Mouse (Mus musculus): ENCODE data around the gene Atp5s. TPM values are rescaled to one million over a fixed set of nuclear protein-coding genes. Genes with fewer than 3 reads are reported as not detected.

The Atp5s gene
- total and polyA plus RNA-seq, 2 experiments from 2014 or later, result 19.8 to 39.1 TPM

DNA sequence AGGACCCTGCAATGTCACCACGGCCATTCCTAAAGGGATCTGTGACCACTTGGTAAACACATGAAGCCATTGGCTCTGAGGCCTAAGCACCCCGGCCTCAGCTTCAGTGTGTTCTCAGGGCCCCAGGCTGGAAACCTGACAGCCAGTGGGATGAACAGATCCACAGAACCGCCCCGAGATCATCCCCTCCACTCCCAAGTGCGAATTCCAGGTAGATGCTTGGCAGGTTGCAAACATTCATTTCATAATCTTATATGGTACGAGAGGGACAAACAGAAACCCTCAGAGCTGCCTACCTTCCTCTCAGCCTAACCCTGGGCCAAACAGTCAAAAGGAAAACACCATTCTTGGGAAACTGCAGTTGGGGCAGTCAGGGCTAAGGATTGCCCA lies 52.6 kb downstream of the Atp5s start:
- Histone ChIP-seq H3K4me1 (ENCODE audit: insufficient read depth, low read length) (no peaks in the 10 kb centered on the region), H3K4me2 (ENCODE audit: low read depth, low read length, poor library complexity, severe bottlenecking) (no peak overlapping the region), H3K9me3 (ENCODE audit: low read length) (no peaks in the 10 kb centered on the region), H3K27ac (ENCODE audit: low read depth, low read length) (no peak overlapping the region), H3K36me3 (ENCODE audit: insufficient read depth, low read length) (no peaks in the 10 kb centered on the region), H3K27me3 (ENCODE audit: insufficient read depth, low read length) (no peaks in the 10 kb centered on the region), H3K4me3 (ENCODE audit: low read depth, low read length) (no peak overlapping the region), H3K9ac (replicated peaks; ENCODE audit: low read length, poor library complexity, severe bottlenecking) (no peak overlapping the region)
- DNase-seq (ENCODE audit: low spot score) (no peak), ATAC-seq (ENCODE audit: low FRiP score) (no peak)
- TF ChIP-seq CTCF (IDR thresholded peaks at IDR 0.05), result no peak
- 89% methylated on average over 6 of the region's 6 CpGs for WGBS

DNA sequence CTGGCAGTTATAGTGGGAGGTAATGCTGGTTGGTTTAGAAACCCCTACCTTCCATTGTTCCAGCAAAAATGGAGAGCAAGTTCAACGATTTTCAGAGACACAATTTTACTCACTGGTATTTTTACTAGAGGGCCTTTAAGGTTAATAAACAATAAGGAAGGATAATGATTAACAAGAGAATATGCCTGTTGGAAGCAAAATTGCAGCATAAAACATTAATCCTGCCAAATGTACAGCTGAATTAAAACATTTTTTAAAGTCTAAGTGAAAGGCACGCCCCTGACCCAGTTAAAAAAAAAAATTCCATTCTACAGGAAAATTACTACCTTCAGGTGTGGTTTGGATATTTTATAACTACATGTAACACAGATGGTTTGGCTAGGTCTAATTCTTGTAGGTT lies 53.2 kb downstream of the Atp5s start:
- H3K27ac ChIP-seq (ENCODE audit: low read depth, low read length), result no peak overlapping the region
- WGBS, result 77% methylated on average over 2 of the region's 2 CpGs
- no peaks in the 10 kb centered on the region for H3K4me1 ChIP-seq (ENCODE audit: insufficient read depth, low read length)
- no peak for DNase-seq (ENCODE audit: low spot score)
- H3K9ac ChIP-seq (replicated peaks; ENCODE audit: low read length, poor library complexity, severe bottlenecking), result no peak overlapping the region
- no peaks in the 10 kb centered on the region for H3K9me3 ChIP-seq (ENCODE audit: low read length)
- no peak overlapping the region for H3K4me2 ChIP-seq (ENCODE audit: low read depth, low read length, poor library complexity, severe bottlenecking)
- no peaks in the 10 kb centered on the region for H3K36me3 ChIP-seq (ENCODE audit: insufficient read depth, low read length)
- no peak for ATAC-seq (ENCODE audit: low FRiP score)
- H3K27me3 ChIP-seq (ENCODE audit: insufficient read depth, low read length), result no peaks in the 10 kb centered on the region
- H3K4me3 ChIP-seq (ENCODE audit: low read depth, low read length), result no peak overlapping the region
- TF ChIP-seq CTCF (IDR thresholded peaks at IDR 0.05), result no peak

DNA sequence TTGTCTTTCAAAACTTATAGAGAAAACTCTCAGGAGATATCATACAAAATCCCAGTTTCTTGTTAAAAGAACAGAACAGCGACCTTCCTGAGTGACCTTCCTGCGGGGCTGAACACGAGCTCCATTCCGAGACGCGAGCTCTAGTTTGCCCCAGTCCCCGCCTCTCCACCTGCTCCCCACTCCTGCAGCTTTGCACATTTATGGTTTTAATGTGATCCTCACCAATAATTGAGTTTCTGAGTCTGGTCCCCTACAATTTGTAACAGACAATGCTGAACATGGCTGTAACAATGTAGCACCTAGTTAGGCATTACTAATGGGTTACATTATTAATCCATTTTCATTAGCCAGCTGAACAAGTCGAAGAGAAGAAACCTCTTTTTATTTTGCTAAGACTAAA lies 56.7 kb downstream of the Atp5s start:
- ATAC-seq (ENCODE audit: low FRiP score), result no peak

DNA sequence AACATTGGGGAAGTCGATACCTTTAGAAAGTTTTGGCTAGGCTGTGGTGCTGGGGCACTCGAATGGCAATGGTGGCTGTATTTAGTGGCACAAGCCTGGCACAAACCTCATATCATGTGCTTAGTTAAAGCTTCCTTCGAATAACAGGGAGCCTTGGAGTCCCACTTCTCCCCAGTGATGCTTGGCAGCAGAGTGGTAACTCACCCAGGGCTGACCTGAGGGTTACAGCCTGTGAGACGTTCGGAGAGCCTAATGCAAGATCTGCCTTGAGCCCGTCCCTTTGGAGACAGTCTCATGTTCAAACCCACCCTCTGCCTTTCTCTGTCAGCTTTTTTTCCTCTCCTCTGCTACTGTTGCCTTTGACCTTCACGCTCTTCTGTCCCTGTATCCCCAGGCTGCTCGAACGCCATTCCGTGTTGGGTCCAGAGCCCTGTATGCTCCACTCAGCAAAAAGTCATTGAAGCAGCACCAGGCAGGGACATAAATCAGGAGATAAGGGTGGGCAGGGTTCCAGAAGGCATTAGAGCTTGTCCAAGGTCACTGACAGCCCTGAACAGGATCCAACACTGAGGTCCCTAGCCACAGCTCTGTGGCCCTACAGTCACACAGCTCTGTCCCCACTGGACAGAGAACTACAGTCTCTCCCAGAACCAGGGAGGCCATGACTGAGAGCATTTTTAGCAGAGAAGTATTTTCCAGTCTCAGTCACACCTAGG lies 57.3 kb downstream of the Atp5s start:
- DNase-seq (ENCODE audit: low spot score), result no peak
- no peak for ATAC-seq (ENCODE audit: low FRiP score)
- no peak overlapping the region for H3K4me3 ChIP-seq (ENCODE audit: low read depth, low read length)
- no peak overlapping the region for H3K4me2 ChIP-seq (ENCODE audit: low read depth, low read length, poor library complexity, severe bottlenecking)
- no peak overlapping the region for H3K9ac ChIP-seq (replicated peaks; ENCODE audit: low read length, poor library complexity, severe bottlenecking)
- no peaks in the 10 kb centered on the region for H3K9me3 ChIP-seq (ENCODE audit: low read length)
- no peak for TF ChIP-seq CTCF (IDR thresholded peaks at IDR 0.05)
- 83% methylated on average over 10 of the region's 10 CpGs for WGBS
- no peaks in the 10 kb centered on the region for H3K36me3 ChIP-seq (ENCODE audit: insufficient read depth, low read length)
- no peak overlapping the region for H3K27ac ChIP-seq (ENCODE audit: low read depth, low read length)
- no peaks in the 10 kb centered on the region for H3K4me1 ChIP-seq (ENCODE audit: insufficient read depth, low read length)
- H3K27me3 ChIP-seq (ENCODE audit: insufficient read depth, low read length), result no peaks in the 10 kb centered on the region

More for the DNA sequence above, 56.7 kb downstream of the Atp5s start:
- 72% methylated on average over 8 of the region's 8 CpGs for WGBS
- Histone ChIP-seq H3K27me3 (ENCODE audit: insufficient read depth, low read length) (no peaks in the 10 kb centered on the region), H3K9ac (replicated peaks; ENCODE audit: low read length, poor library complexity, severe bottlenecking) (no peak overlapping the region), H3K27ac (ENCODE audit: low read depth, low read length) (no peak overlapping the region), H3K4me1 (ENCODE audit: insufficient read depth, low read length) (no peaks in the 10 kb centered on the region), H3K36me3 (ENCODE audit: insufficient read depth, low read length) (no peaks in the 10 kb centered on the region), H3K4me3 (ENCODE audit: low read depth, low read length) (no peak overlapping the region), H3K9me3 (ENCODE audit: low read length) (no peaks in the 10 kb centered on the region), H3K4me2 (ENCODE audit: low read depth, low read length, poor library complexity, severe bottlenecking) (no peak overlapping the region)
- no peak for DNase-seq (ENCODE audit: low spot score)
- TF ChIP-seq CTCF (IDR thresholded peaks at IDR 0.05), result no peak

DNA sequence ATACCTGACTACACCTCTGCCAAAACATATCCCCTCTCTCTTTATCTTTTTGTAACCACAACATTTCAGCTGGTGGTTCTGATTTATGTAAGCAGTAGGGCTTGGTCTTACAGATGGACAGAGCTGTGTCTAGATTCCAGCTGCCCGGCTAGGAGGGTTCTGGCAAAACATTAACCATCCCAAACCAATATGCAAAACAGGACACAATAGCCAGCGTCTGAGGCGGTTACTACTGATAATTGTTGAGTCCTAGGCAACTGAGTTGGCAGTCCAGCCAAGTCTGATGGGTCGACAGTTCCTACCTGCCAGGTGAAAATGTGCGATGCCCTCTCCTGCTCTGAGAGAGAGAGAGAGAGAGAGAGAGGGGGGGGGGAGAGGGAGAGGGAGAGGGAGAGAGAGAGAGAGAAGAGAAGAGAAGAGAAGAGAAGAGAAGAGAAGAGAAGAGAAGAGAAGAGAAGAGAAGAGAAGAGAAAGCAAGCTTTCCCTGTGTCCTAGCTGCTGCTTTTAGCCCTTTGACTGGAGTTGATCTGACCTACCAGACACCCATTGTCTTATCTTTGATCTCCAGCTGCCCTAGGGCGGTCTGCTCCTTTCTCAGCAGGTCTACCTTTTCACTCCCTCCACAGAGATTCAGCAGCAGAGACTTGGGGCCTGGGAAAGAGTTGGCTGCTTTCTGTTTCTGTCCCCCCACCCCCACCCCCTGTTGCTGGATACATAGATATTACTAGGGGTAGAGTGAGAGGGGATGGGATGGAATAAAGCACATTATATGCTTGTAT lies 58.7 kb downstream of the Atp5s start:
- Histone ChIP-seq H3K4me2 (ENCODE audit: low read depth, low read length, poor library complexity, severe bottlenecking) (no peak overlapping the region), H3K4me1 (ENCODE audit: insufficient read depth, low read length) (no peaks in the 10 kb centered on the region), H3K4me3 (ENCODE audit: low read depth, low read length) (no peak overlapping the region), H3K9me3 (ENCODE audit: low read length) (no peaks in the 10 kb centered on the region), H3K27me3 (ENCODE audit: insufficient read depth, low read length) (no peaks in the 10 kb centered on the region), H3K36me3 (ENCODE audit: insufficient read depth, low read length) (no peaks in the 10 kb centered on the region), H3K27ac (ENCODE audit: low read depth, low read length) (no peak overlapping the region), H3K9ac (replicated peaks; ENCODE audit: low read length, poor library complexity, severe bottlenecking) (no peak overlapping the region)
- DNase-seq (ENCODE audit: low spot score) (no peak), ATAC-seq (ENCODE audit: low FRiP score) (no peak)
- TF ChIP-seq CTCF (IDR thresholded peaks at IDR 0.05), result no peak
- 68% methylated on average over 6 of the region's 6 CpGs for WGBS

DNA sequence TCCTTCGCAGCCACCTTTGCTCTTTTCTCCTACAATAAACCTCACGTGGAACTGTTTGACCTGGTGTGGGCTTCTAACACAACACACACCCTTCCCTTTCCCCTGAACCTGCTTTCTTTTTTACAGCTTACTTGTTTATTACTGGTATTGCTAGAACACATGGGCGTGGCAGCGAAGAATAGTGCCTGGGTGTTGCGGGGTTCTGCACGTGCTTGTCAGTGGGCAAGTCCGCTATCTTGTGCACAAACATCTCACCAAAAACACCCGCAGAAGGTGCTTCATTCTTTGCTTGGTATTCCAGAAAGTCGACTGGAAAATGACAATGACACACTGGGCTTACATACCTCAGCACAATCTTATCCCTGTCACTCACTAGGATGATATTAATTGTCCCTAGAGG lies 60.7 kb downstream of the Atp5s start:
- no peak overlapping the region for H3K4me3 ChIP-seq (ENCODE audit: low read depth, low read length)
- DNase-seq (ENCODE audit: low spot score) (no peak), ATAC-seq (ENCODE audit: low FRiP score) (no peak)
- H3K4me1 ChIP-seq (ENCODE audit: insufficient read depth, low read length), result no peaks in the 10 kb centered on the region; the same call in 1 of the 2 replicates
- H3K4me2 ChIP-seq (ENCODE audit: low read depth, low read length, poor library complexity, severe bottlenecking), result no peak overlapping the region
- H3K27me3 ChIP-seq (ENCODE audit: insufficient read depth, low read length), result no peaks in the 10 kb centered on the region
- no peaks in the 10 kb centered on the region for H3K36me3 ChIP-seq (ENCODE audit: insufficient read depth, low read length)
- H3K9me3 ChIP-seq (ENCODE audit: low read length), result no peaks in the 10 kb centered on the region
- no peak for TF ChIP-seq CTCF (IDR thresholded peaks at IDR 0.05)
- H3K27ac ChIP-seq (ENCODE audit: low read depth, low read length), result no peak overlapping the region
- 91% methylated on average over 9 of the region's 9 CpGs for WGBS
- H3K9ac ChIP-seq (replicated peaks; ENCODE audit: low read length, poor library complexity, severe bottlenecking), result no peak overlapping the region

Data from midbrain, postnatal 0 days (tissue).